Mouse (Mus musculus): ENCODE measurements around the gene Tmem132e. TPM values are rescaled to one million over a fixed set of nuclear protein-coding genes. Genes with fewer than 3 reads are reported as not detected.

Gene Tmem132e
- total RNA-seq (2021) = not detected
- long read RNA-seq, experiment 1 = 0 reads
- long read RNA-seq, experiment 2 = 0 reads

GRCm38 (mm10) chr11:82388371-82389313 is at the start of gene Tmem132e:
Tmem132e (plus strand) TSS chr11:82388900.
- no peak for DNase-seq (ENCODE audit: low spot score)

GRCm38 (mm10) chr11:82339921-82340401 is 48.7 kb upstream of the Tmem132e start:
- no peak for DNase-seq (ENCODE audit: low spot score)

- no peak for DNase-seq (ENCODE audit: low spot score)
Observed at GRCm38 (mm10) chr11:82340416-82340815, 48.3 kb upstream of the Tmem132e start.

- no peak for DNase-seq (ENCODE audit: low spot score)
Observed at GRCm38 (mm10) chr11:82340900-82341299, 47.8 kb upstream of the Tmem132e start.

GRCm38 (mm10) chr11:82351039-82351438 is 37.7 kb upstream of the Tmem132e start:
- DNase-seq (ENCODE audit: low spot score) = no peak

GRCm38 (mm10) chr11:82370151-82370550 is 18.5 kb upstream of the Tmem132e start:
- no peak for DNase-seq (ENCODE audit: low spot score)

- DNase-seq (ENCODE audit: low spot score) = no peak
Observed at GRCm38 (mm10) chr11:82371577-82371976, 17.1 kb upstream of the Tmem132e start.

- no peak for DNase-seq (ENCODE audit: low spot score)
Observed at GRCm38 (mm10) chr11:82380606-82381202, 8.0 kb upstream of the Tmem132e start.

- no peak for DNase-seq (ENCODE audit: low spot score)
Observed at GRCm38 (mm10) chr11:82386970-82387540, 1.6 kb upstream of the Tmem132e start.

- no peak for DNase-seq (ENCODE audit: low spot score)
Observed at GRCm38 (mm10) chr11:82387711-82388341, 874 bp upstream of the Tmem132e start.

- DNase-seq (ENCODE audit: low spot score) = no peak
Observed at GRCm38 (mm10) chr11:82389396-82390291, 944 bp downstream of the Tmem132e start.

- no peak for DNase-seq (ENCODE audit: low spot score)
Observed at GRCm38 (mm10) chr11:82392341-82392740, 3.6 kb downstream of the Tmem132e start.

GRCm38 (mm10) chr11:82399621-82400020 is 10.9 kb downstream of the Tmem132e start:
- peak; percentile 12 for DNase-seq (ENCODE audit: low spot score)

GRCm38 (mm10) chr11:82405641-82406040 is 16.9 kb downstream of the Tmem132e start:
- no peak for DNase-seq (ENCODE audit: low spot score)

GRCm38 (mm10) chr11:82406358-82407221 is 17.9 kb downstream of the Tmem132e start:
- no peak for DNase-seq (ENCODE audit: low spot score)

GRCm38 (mm10) chr11:82412496-82412895 is 23.8 kb downstream of the Tmem132e start:
- no peak for DNase-seq (ENCODE audit: low spot score)

- no peak for DNase-seq (ENCODE audit: low spot score)
Observed at GRCm38 (mm10) chr11:82418337-82419041, 29.8 kb downstream of the Tmem132e start.

GRCm38 (mm10) chr11:82421909-82422308 is 33.2 kb downstream of the Tmem132e start:
- no peak for DNase-seq (ENCODE audit: low spot score)

GRCm38 (mm10) chr11:82423521-82423920 is 34.8 kb downstream of the Tmem132e start:
- no peak for DNase-seq (ENCODE audit: low spot score)
